Mouse (Mus musculus): ENCODE data around the gene Mapkap1. TPM values are rescaled to one million over a fixed set of nuclear protein-coding genes. Genes with fewer than 3 reads are reported as not detected.

Mapkap1 gene
- polyA plus RNA-seq, 1 experiment: 39.6 TPM

DNA sequence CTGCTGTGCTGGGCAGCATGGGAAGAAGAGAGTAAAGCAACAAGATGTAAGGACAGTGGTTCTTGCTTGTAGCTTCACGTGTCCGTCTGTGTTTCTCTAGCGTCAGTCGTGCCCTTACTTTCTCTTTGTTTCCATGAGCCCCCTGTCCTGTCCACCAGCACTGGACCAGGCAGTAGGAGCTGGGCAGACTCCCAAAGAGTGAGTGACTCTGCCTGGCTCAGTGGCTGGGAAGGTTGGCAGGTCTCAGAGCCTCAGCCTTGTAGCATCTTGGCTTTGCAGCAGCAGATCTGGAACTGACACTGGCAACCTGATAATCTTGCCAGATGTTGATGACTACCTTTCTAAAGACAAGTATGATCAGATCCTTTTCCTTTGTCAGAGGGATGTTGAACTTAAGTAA, 140.9 kb downstream of the Mapkap1 start:
- Histone ChIP-seq H3K27me3 (ENCODE audit: control insufficient read depth, insufficient read depth, insufficient read length) (no peaks in the 10 kb centered on the region), H3K79me2 (ENCODE audit: control insufficient read depth, insufficient read depth) (no peaks in the 10 kb centered on the region), H3K4me2 (ENCODE audit: low read depth) (no peak overlapping the region), H3K4me3 (no peak overlapping the region), H3K36me3 (ENCODE audit: control insufficient read depth, insufficient read depth) (no peaks in the 10 kb centered on the region), H3ac (ENCODE audit: control insufficient read depth, insufficient read length) (no peak overlapping the region)
- no peak for TF ChIP-seq TCF12 (IDR thresholded peaks at IDR 0.05; ENCODE audit: insufficient read depth, poor library complexity, severe bottlenecking)
- TF ChIP-seq E2F4 (IDR thresholded peaks at IDR 0.05; ENCODE audit: insufficient read depth): no peak
- no peak for TF ChIP-seq TCF3 (IDR thresholded peaks at IDR 0.05; ENCODE audit: insufficient read length, low read depth)
- no peak for TF ChIP-seq REST (IDR thresholded peaks at IDR 0.05; ENCODE audit: insufficient read depth, insufficient read length)
- TF ChIP-seq MYOG (IDR thresholded peaks at IDR 0.05; ENCODE audit: control insufficient read depth in 1 of 3, insufficient read depth in 1 of 3, insufficient read length in 2 of 3, low read depth in 2 of 3): no peak
- no peak for TF ChIP-seq POLR2AphosphoS2 (IDR thresholded peaks at IDR 0.05; ENCODE audit: insufficient read length, low read depth)
- no peak for TF ChIP-seq MAX (IDR thresholded peaks at IDR 0.05; ENCODE audit: low read depth)
- no peak for TF ChIP-seq USF1 (IDR thresholded peaks at IDR 0.05; ENCODE audit: low read depth)
- TF ChIP-seq SRF (IDR thresholded peaks at IDR 0.05; ENCODE audit: control insufficient read depth, insufficient read length, low read depth): no peak
- no peak for TF ChIP-seq CEBPB (IDR thresholded peaks at IDR 0.05; ENCODE audit: insufficient read depth, poor library complexity, severe bottlenecking)

GRCm38 (mm10) chr2:34548961-34549360, 142.4 kb downstream of the Mapkap1 start:
- TF ChIP-seq POLR2A (IDR thresholded peaks at IDR 0.05; ENCODE audit: insufficient read length, low read depth): no peak
- no peak for TF ChIP-seq MAX (IDR thresholded peaks at IDR 0.05; ENCODE audit: low read depth)
- TF ChIP-seq USF1 (IDR thresholded peaks at IDR 0.05; ENCODE audit: low read depth): no peak
- no peak for TF ChIP-seq CEBPB (IDR thresholded peaks at IDR 0.05; ENCODE audit: insufficient read depth, poor library complexity, severe bottlenecking)
- TF ChIP-seq TCF3 (IDR thresholded peaks at IDR 0.05; ENCODE audit: insufficient read length, low read depth): no peak
- H3K79me2 ChIP-seq (ENCODE audit: control insufficient read depth, insufficient read depth): no peaks in the 10 kb centered on the region
- no peaks in the 10 kb centered on the region for H3K36me3 ChIP-seq (ENCODE audit: control insufficient read depth, insufficient read depth)
- H3ac ChIP-seq (ENCODE audit: control insufficient read depth, insufficient read length): no peak overlapping the region
- H3K27me3 ChIP-seq (ENCODE audit: control insufficient read depth, insufficient read depth, insufficient read length): no peaks in the 10 kb centered on the region
- no peak overlapping the region for H3K4me2 ChIP-seq (ENCODE audit: low read depth)
- no peak overlapping the region for H3K4me3 ChIP-seq

DNA sequence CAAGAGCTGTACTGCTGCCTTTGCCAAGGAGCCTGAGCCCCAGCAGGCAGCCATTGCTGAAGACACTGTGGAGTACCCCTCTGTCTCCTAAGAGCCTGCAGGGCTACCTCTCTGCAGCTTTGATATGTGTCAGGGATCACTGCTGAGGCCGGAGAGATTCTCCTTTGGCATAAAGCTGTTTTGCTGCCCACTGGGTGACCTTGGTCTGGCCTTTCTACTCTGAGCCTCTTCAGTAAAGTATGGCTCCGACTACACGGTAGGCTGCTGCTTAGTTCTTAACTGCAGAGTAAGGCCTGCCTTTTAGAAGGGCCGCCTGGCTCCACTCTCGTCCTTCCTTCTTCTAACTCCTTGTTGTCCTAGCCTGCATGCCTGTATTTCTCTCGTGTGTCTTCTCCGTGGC, 142.9 kb downstream of the Mapkap1 start:
- H3K4me3 ChIP-seq: no peak overlapping the region
- no peaks in the 10 kb centered on the region for H3K36me3 ChIP-seq (ENCODE audit: control insufficient read depth, insufficient read depth)
- TF ChIP-seq E2F4 (IDR thresholded peaks at IDR 0.05; ENCODE audit: insufficient read depth): no peak
- no peak for TF ChIP-seq TCF3 (IDR thresholded peaks at IDR 0.05; ENCODE audit: insufficient read length, low read depth)
- TF ChIP-seq TCF12 (IDR thresholded peaks at IDR 0.05; ENCODE audit: insufficient read depth, poor library complexity, severe bottlenecking): no peak
- no peak for TF ChIP-seq MYOD1 (IDR thresholded peaks at IDR 0.05; ENCODE audit: control insufficient read depth in 1 of 3, insufficient read length in 2 of 3, low read depth in 2 of 3)
- TF ChIP-seq POLR2A (IDR thresholded peaks at IDR 0.05; ENCODE audit: insufficient read length, low read depth): no peak
- H3ac ChIP-seq (ENCODE audit: control insufficient read depth, insufficient read length): no peak overlapping the region
- H3K79me2 ChIP-seq (ENCODE audit: control insufficient read depth, insufficient read depth): no peaks in the 10 kb centered on the region
- H3K4me2 ChIP-seq (ENCODE audit: low read depth): no peak overlapping the region
- no peaks in the 10 kb centered on the region for H3K27me3 ChIP-seq (ENCODE audit: control insufficient read depth, insufficient read depth, insufficient read length)

DNA sequence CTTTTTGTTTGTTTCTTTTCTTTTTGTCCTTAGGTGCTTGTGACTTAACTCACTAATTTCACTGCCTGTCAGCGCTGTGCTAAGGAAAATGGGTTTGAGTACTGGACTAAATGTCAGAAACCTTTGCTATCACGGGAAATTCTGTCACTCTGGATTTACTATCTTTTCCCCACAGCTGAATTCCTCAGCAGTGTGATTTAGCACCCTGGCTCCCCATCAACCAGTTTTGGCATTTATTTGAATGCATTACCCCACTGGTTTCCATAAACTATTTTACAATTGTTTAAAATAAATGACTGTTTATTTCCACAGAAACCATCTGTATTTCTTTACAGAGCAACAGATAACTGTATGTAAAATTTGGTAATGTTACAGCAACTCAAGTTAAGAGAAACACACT, 146.2 kb downstream of the Mapkap1 start:
- H3K36me3 ChIP-seq (ENCODE audit: control insufficient read depth, insufficient read depth): no peaks in the 10 kb centered on the region
- no peak overlapping the region for H3K4me3 ChIP-seq
- H3K4me2 ChIP-seq (ENCODE audit: low read depth): no peak overlapping the region
- H3ac ChIP-seq (ENCODE audit: control insufficient read depth, insufficient read length): no peak overlapping the region
- no peaks in the 10 kb centered on the region for H3K79me2 ChIP-seq (ENCODE audit: control insufficient read depth, insufficient read depth)
- TF ChIP-seq TCF3 (IDR thresholded peaks at IDR 0.05; ENCODE audit: insufficient read length, low read depth) (no peak), MYOD1 (IDR thresholded peaks at IDR 0.05; ENCODE audit: control insufficient read depth in 1 of 3, insufficient read length in 2 of 3, low read depth in 2 of 3) (no peak), USF1 (IDR thresholded peaks at IDR 0.05; ENCODE audit: low read depth) (no peak), CEBPB (IDR thresholded peaks at IDR 0.05; ENCODE audit: insufficient read depth, poor library complexity, severe bottlenecking) (no peak), POLR2AphosphoS2 (IDR thresholded peaks at IDR 0.05; ENCODE audit: insufficient read length, low read depth) (no peak), REST (IDR thresholded peaks at IDR 0.05; ENCODE audit: insufficient read depth, insufficient read length) (no peak), POLR2A (IDR thresholded peaks at IDR 0.05; ENCODE audit: insufficient read length, low read depth) (no peak)
- H3K27me3 ChIP-seq (ENCODE audit: control insufficient read depth, insufficient read depth, insufficient read length): no peaks in the 10 kb centered on the region

DNA sequence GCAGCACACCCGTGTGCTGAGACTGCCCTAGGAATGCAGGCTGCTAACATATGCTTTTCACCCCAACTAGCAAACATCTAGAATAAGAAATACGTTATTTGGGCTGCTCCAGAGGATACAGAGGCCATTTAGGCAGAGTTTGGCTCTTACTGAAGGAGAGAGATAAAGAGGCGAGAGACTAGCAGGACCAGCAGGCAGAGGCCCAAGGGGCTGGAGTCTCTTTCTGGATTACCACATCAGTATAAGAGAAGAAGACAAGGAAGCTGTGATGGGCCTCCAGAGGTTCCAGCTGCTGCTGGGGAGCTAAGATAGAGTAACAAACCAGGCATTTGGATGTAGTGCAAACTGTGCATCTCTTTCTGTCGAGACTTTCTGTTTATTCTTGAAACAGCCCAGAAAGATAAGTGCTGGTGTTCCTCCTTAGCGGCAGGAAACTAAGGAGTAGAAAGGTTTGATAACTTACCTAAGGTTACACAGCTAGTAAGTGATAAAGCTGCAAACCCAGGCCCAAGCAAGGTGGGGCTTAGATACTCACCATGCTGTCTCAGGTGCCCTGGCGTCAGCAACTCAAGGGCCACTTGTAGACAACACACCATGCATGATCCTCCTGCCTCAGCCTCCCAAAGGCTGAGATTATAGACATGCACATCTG, 147.1 kb downstream of the Mapkap1 start:
- Histone ChIP-seq H3ac (ENCODE audit: control insufficient read depth, insufficient read length) (no peak overlapping the region), H3K27me3 (ENCODE audit: control insufficient read depth, insufficient read depth, insufficient read length) (no peaks in the 10 kb centered on the region), H3K4me2 (ENCODE audit: low read depth) (no peak overlapping the region), H3K4me3 (no peak overlapping the region), H3K36me3 (ENCODE audit: control insufficient read depth, insufficient read depth) (no peaks in the 10 kb centered on the region), H3K79me2 (ENCODE audit: control insufficient read depth, insufficient read depth) (no peaks in the 10 kb centered on the region)
- TF ChIP-seq CEBPB (IDR thresholded peaks at IDR 0.05; ENCODE audit: insufficient read depth, poor library complexity, severe bottlenecking): no peak
- TF ChIP-seq MAX (IDR thresholded peaks at IDR 0.05; ENCODE audit: low read depth): no peak
- TF ChIP-seq MYOG (IDR thresholded peaks at IDR 0.05; ENCODE audit: control insufficient read depth in 1 of 3, insufficient read depth in 1 of 3, insufficient read length in 2 of 3, low read depth in 2 of 3): no peak
- no peak for TF ChIP-seq E2F4 (IDR thresholded peaks at IDR 0.05; ENCODE audit: insufficient read depth)
